Mouse (Mus musculus) lung, adult 2 months (tissue): Measurements from ENCODE around the gene Hoxa5.

Experiments
- CTCF ChIP-seq: fragments of 200-500 bp; IDR thresholded peaks from 2 replicates; pipeline ENCODE4 v1.5.1; 2011; ENCODE audit warnings: mild to moderate bottlenecking, low read length, control low read depth; ENCODE audit not compliant: insufficient read depth
- POLR2A ChIP-seq: fragments of 200-500 bp; IDR thresholded peaks from 2 replicates; pipeline ENCODE4 v1.6.1; 2011; ENCODE audit warnings: low read depth, mild to moderate bottlenecking, control low read depth, low read length, borderline replicate concordance; ENCODE audit errors: extremely low read depth

GRCm38 (mm10) chr6:52196811-52197210 is 7.6 kb downstream of the Hoxa5 start:
- TF ChIP-seq CTCF (no peak), POLR2A (no peak)
